Mouse (Mus musculus): ENCODE results near the gene Spg7. TPM values are rescaled to one million over a fixed set of nuclear protein-coding genes. Genes with fewer than 3 reads are reported as not detected.
A peak's percentile ranks its signal among the peaks of the same experiment; 100 is the strongest.

Spg7 gene
- total RNA-seq, 2 experiments from 2014 or later: 70.4 to 71.3 TPM

- no peak for DNase-seq (ENCODE audit: extremely low spot score in 1 of 2, low spot score in 2 of 2)
- intact Hi-C loops (cut with DNase I): no loop called here
Observed at GRCm38 (mm10) chr8:123112892-123113291, 50.1 kb downstream of the Spg7 start.

DNA sequence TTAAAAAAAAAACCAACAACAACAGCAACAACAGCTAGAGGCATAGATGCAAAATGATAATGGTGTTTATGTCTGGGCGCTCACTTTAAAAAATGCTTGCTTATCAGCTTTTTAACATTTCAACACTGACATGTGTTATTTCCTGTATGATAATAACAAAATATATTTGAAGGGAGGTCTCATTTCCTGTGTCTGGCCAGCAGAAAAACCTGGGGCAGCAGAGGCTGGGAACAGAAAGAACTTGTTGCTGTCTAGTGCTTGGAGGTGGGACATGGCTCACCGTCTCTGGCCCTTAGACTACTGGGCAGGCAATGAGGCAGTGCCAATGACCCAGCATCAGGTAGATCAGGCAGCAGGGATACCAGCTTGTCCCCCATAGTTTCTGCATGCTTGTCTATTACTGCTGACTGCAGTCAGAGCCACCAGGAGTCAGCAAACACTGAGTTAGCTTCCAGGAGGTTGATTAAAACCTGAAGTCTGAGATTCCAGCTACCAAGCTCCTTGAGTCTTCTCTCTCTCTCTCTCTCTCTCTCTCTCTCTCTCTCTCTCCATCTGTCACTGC is 51.2 kb downstream of the Spg7 start:
- intact Hi-C loops (cut with DNase I): no loop called here

GRCm38 (mm10) chr8:123114644-123115043 is 51.9 kb downstream of the Spg7 start:
- intact Hi-C loops (cut with DNase I): no loop called here
- no peak for DNase-seq (ENCODE audit: extremely low spot score in 1 of 2, low spot score in 2 of 2)

More for the DNA sequence above, 51.2 kb downstream of the Spg7 start:
- DNase-seq (ENCODE audit: extremely low spot score in 1 of 2, low spot score in 2 of 2): no peak

DNA sequence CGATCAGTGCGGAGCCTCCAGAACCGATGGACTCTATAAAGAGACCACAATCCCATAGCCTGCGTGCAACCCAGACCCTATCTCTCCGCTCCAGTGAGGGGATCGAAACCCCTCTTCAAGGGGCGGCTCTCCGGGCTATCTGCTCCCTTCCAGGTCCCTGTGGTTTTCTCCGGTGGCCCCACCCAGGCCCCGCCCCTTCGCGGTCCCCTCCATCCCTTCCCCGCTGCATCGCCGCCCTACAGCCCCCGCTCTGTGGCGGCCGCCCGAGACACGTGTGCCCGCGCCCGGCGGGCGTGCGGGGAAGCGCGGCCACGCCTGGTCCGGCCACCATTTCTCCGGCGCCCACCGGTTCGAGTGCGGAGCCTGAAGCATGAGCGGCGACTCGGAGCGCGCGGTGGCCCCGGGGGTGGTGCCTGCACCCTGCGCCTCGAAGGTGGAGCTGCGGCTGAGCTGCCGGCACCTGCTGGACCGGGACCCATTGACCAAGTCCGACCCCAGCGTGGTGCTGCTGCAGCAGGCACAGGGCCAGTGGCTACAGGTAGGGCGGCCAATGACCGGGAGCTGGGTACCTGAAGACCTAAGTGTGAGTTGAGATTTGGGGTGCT is 54.5 kb downstream of the Spg7 start, which contains the start of gene Cpne7:
Cpne7 (plus strand) TSS at position 248 of the 605 bp plus-strand sequence.
- DNase-seq (ENCODE audit: extremely low spot score in 1 of 2, low spot score in 2 of 2): peak in 1 of 2 experiments; percentile 57
- intact Hi-C loops (cut with DNase I): no loop called here

- intact Hi-C loops (cut with DNase I): no loop called here
- no peak for DNase-seq (ENCODE audit: extremely low spot score in 1 of 2, low spot score in 2 of 2)
Observed at GRCm38 (mm10) chr8:123117744-123118143, 55.0 kb downstream of the Spg7 start.

DNA sequence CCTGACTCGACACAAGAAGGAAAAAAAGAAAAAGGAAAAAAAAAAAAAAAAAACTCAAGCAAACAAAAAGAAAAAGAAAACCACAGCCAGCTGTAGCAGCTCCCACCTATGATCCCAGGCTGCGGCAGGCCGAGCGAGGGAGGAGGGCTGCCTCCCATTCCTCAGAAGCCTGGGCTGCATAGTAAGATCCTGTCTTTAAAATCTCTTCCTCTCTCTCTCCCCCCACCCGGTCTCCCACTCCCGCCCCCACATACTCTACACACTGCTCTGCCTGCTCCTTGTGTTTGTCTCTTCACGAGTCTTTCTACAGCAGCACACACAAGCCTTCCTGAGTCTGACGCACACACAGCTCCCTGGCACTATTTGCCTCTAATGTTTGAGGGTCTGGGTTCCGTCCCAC is 59.3 kb downstream of the Spg7 start:
- intact Hi-C loops (cut with DNase I): no loop called here

GRCm38 (mm10) chr8:123122670-123123069 is 59.9 kb downstream of the Spg7 start:
- intact Hi-C loops (cut with DNase I): no loop called here

More for the DNA sequence above, 59.3 kb downstream of the Spg7 start:
- no peak for DNase-seq (ENCODE audit: extremely low spot score in 1 of 2, low spot score in 2 of 2)

GRCm38 (mm10) chr8:123126193-123126816 is 63.6 kb downstream of the Spg7 start:
- DNase-seq (ENCODE audit: extremely low spot score in 1 of 2, low spot score in 2 of 2): no peak
- intact Hi-C loops (cut with DNase I): no loop called here

More at GRCm38 (mm10) chr8:123122670-123123069, 59.9 kb downstream of the Spg7 start:
- no peak for DNase-seq (ENCODE audit: extremely low spot score in 1 of 2, low spot score in 2 of 2)

- no peak for DNase-seq (ENCODE audit: extremely low spot score in 1 of 2, low spot score in 2 of 2)
- intact Hi-C loops (cut with DNase I): no loop called here
Observed at GRCm38 (mm10) chr8:123131041-123131440, 68.3 kb downstream of the Spg7 start.

- intact Hi-C loops (cut with DNase I): no loop called here
- DNase-seq (ENCODE audit: extremely low spot score in 1 of 2, low spot score in 2 of 2): no peak
Observed at GRCm38 (mm10) chr8:123132953-123133352, 70.2 kb downstream of the Spg7 start.

GRCm38 (mm10) chr8:123134149-123134713 is 71.5 kb downstream of the Spg7 start:
- intact Hi-C loops (cut with DNase I): no loop called here
- DNase-seq (ENCODE audit: extremely low spot score in 1 of 2, low spot score in 2 of 2): no peak

DNA sequence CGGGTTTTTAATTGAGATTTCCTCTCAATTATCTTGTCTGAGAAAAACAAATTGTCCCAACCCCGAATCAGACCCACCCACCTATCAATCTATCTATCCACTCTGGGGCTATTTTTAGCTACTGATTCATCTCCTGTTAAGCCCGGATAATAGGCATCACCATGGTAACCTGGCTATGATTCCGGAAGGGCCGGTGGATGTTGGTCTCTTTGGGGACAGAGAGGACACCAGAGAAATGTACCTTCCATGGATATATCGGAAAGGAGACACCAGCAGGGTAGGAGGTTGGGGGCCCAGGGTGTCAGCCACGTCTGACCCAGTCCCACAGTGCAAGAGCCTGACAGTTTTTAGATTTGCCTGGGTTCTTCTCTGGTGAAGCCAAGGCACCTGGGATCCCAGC is 72.7 kb downstream of the Spg7 start:
- intact Hi-C loops (cut with DNase I): no loop called here
- peak in 1 of 2 experiments; percentile 35 for DNase-seq (ENCODE audit: extremely low spot score in 1 of 2, low spot score in 2 of 2)

DNA sequence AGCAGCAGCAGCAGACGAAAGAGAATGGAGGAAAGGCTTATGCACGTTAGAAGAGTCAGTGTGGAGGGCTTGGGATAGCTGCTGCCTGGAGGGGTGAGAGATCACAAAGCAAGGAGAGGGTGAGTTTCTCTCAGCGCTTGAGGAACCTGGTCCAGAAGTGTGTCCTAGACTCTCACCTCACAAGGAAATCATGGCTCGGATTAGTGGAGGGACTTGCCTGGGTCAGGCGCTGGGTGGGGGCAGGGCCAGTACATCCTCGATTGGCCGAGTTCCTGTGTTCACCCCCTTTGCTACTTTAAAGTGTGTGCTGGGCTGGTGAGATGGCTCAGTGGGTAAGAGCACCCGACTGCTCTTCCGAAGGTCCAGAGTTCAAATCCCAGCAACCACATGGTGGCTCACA is 73.1 kb downstream of the Spg7 start:
- intact Hi-C loops (cut with DNase I): no loop called here
- DNase-seq (ENCODE audit: extremely low spot score in 1 of 2, low spot score in 2 of 2): no peak

GRCm38 (mm10) chr8:123136287-123136686 is 73.5 kb downstream of the Spg7 start:
- intact Hi-C loops (cut with DNase I): no loop called here
- DNase-seq (ENCODE audit: extremely low spot score in 1 of 2, low spot score in 2 of 2): no peak

DNA sequence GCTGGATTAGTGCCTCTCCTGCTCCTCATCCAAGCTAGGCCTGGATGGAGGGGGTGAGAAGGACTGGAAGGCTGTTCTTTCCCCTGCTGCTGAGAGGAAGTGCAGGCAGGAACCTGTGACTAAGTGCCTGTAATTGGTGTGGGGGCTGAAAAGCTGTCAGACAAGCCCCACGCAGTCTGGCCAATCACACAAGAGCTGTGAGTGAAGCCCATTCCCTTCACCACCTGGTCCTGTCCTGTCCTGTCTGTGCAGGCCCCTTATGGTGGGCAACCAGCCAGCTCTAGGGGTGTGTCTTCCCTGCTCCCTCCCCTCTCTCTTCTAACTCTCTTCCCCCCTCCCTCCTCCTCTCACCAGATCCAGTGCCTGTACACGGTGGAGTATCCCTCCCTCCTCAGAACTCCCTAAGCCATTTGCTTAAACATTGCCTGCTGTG is 74.9 kb downstream of the Spg7 start:
- intact Hi-C loops (cut with DNase I): no loop called here
- DNase-seq (ENCODE audit: extremely low spot score in 1 of 2, low spot score in 2 of 2): peak; percentile 31 to 74

DNA sequence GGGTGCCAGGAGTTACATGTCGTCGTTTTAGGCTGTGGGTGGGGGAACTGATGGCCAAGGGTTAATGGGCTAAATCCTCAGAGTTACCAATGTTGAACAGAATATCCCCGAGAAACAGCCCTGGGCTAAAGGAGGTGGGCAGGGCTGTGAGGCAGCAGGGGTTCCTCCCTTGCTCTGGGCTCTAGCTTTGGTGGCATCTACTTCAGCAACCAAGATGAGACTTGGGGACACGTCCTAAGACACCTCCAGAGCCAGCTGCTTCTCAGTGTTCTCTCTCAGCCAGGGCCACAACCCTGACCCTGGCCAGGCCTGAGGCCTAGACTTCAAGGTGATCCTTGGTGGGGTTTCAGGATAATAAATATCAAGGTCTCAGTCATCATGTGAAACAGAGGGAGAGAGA is 76.0 kb downstream of the Spg7 start:
- intact Hi-C loops (cut with DNase I): no loop called here
- DNase-seq (ENCODE audit: extremely low spot score in 1 of 2, low spot score in 2 of 2): no peak

- intact Hi-C loops (cut with DNase I): no loop called here
- DNase-seq (ENCODE audit: extremely low spot score in 1 of 2, low spot score in 2 of 2): peak; percentile 79 to 82
Observed at GRCm38 (mm10) chr8:123141741-123142462, 79.2 kb downstream of the Spg7 start.

GRCm38 (mm10) chr8:123145279-123145678 is 82.5 kb downstream of the Spg7 start:
- DNase-seq (ENCODE audit: extremely low spot score in 1 of 2, low spot score in 2 of 2): peak in 1 of 2 experiments; percentile 42
- intact Hi-C loops (cut with DNase I): loop anchor here (5.0 kb wide), 1 partner anchor 42 kb away; the partner anchor contains the start of gene Dpep1

GRCm38 (mm10) chr8:123146390-123146789 is 83.6 kb downstream of the Spg7 start:
- DNase-seq (ENCODE audit: extremely low spot score in 1 of 2, low spot score in 2 of 2): no peak
- intact Hi-C loops (cut with DNase I): loop anchor here (5.0 kb wide), 1 partner anchor 41 kb away; the partner anchor contains the start of gene Dpep1
